Mouse (Mus musculus) kidney, adult 2 months (tissue): ENCODE results near the gene Ufc1.

Experiments
- CTCF ChIP-seq: fragments of 200-500 bp; conservative IDR thresholded peaks from 2 replicates; pipeline ENCODE4 v1.5.1; 2011; ENCODE audit warnings: low read depth, mild to moderate bottlenecking, control low read depth, low read length, moderate library complexity, mixed read lengths; ENCODE audit not compliant: insufficient read depth, insufficient read length
- POLR2A ChIP-seq: fragments of 200-500 bp; IDR thresholded peaks from one replicate; pipeline ENCODE4 v1.6.1; 2011; ENCODE audit warnings: low read depth, low read length, control low read depth

GRCm38 (mm10) chr1:171298226-171298625 is 3.4 kb upstream of the Ufc1 start:
- TF ChIP-seq CTCF (no peak), POLR2A (no peak)
